Mouse (Mus musculus): ENCODE data around the gene Cd302. TPM values are rescaled to one million over a fixed set of nuclear protein-coding genes. Genes with fewer than 3 reads are reported as not detected.

Gene Cd302
- polyA plus RNA-seq, 1 experiment from 2014 or later = 47.7 TPM

DNA sequence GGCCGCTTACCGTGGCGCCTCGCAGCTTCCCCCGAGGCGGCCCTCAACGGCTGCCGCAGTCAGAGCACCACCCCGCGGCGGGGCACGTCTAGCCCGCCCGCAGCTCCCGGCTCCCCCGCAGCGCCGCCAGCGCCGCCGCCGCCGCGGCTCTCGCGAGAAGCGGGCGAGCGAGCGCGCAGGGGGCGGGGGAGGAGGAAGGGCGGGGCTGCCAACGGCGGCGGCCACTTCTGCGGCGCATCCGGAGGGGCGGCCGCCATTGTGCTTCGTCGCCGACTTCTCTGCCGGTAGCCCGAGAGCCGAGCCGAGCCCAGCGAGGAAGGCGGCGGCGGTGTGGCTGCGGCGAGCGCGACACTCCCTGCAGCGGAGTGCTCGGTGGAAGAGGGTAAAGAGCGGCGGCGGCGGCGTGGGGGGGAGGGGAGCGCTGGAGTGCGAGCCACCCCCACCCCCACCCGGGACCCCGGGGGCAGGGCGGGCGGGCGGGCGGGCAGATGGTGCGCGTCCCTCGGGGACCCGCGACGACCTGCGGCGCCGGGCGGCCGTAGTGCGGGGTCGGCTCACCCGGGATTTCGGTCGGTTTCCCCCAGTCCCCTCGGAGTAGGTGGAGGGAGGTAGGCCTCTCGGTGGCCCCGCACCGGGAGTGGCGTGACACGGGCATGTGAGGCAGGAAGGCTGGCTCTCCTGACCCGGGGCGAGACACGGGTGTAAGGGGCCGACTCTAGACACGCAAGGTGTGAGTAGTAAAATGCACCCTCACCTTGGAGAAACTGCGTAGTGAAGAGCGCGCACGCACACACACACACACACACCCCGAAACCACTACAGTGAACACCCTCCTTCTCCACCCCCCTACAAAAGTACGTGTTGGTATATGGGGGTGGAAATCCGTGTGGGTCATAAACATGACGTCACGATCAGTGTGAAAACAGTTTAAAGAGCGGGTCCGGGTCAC lies 74.3 kb downstream of the Cd302 start, which contains the start of the genes Baz2b and March7:
Gene Baz2b (minus strand): TSS at position 137 of the 949 bp plus-strand sequence.
Gene March7 (plus strand): TSS at position 185 of the 949 bp plus-strand sequence.
- Histone ChIP-seq H3K4me2 (peak within 1 kb of the TSS; percentile 91), H3K4me1 (ENCODE audit: insufficient read depth) (peaks cover 16% of the 10 kb centered on the region), H3K9ac (peak within 1 kb of the TSS; percentile 94), H3K4me3 (ENCODE audit: low read depth, low read length) (peak within 1 kb of the TSS; percentile 89), H3K36me3 (ENCODE audit: insufficient read depth) (peaks cover 25% of the 10 kb centered on the region), H3K27me3 (ENCODE audit: insufficient read depth, low read length) (no peaks in the 10 kb centered on the region), H3K9me3 (ENCODE audit: low read depth, low read length) (no peaks in the 10 kb centered on the region), H3K27ac (ENCODE audit: low read depth) (peak within 1 kb of the TSS; percentile 91)
- ATAC-seq (ENCODE audit: insufficient read depth) (peak; percentile 94), DNase-seq (peak; percentile 94)
- TF ChIP-seq CTCF (IDR thresholded peaks at IDR 0.05; ENCODE audit: low read depth) = peak; percentile 32
- under 1% methylated on average over 88 of the region's 109 CpGs for WGBS

- Histone ChIP-seq H3K27ac (ENCODE audit: low read depth) (peak overlapping the region; percentile 91), H3K27me3 (ENCODE audit: insufficient read depth, low read length) (no peaks in the 10 kb centered on the region), H3K4me3 (ENCODE audit: low read depth, low read length) (peak overlapping the region; percentile 89), H3K4me2 (peak overlapping the region; percentile 91), H3K9me3 (ENCODE audit: low read depth, low read length) (no peaks in the 10 kb centered on the region), H3K4me1 (ENCODE audit: insufficient read depth) (peaks cover 16% of the 10 kb centered on the region), H3K9ac (peak overlapping the region; percentile 94), H3K36me3 (ENCODE audit: insufficient read depth) (peaks cover 26% of the 10 kb centered on the region)
- WGBS = under 1% methylated on average over 34 of the region's 35 CpGs
- no peak for TF ChIP-seq CTCF (IDR thresholded peaks at IDR 0.05; ENCODE audit: low read depth)
- peak; percentile 62 for ATAC-seq (ENCODE audit: insufficient read depth)
- peak; percentile 66 for DNase-seq
Measured at GRCm38 (mm10) chr2:60209122-60209611, 75.1 kb downstream of the Cd302 start.

DNA sequence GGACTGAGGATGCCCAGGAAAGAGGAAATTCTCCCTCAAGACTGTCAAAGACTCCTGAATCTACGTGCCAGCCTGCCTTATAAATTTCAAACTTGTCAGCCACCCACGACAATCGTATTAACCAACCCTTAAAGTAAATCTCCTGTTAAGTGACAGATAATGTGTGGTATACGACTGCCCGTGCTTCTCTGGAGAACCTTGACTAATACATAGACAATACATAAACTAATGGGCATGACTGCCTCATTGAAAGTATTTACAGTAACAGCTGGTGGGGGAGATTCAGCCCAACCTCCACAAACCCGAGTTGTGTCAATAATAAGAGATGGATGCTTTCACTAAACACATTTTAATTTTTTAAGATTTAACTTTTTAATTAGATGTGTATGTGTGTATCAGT lies 78.5 kb downstream of the Cd302 start:
- WGBS = 75% methylated on average over 6 of the region's 6 CpGs
- no peak for ATAC-seq (ENCODE audit: insufficient read depth)

GRCm38 (mm10) chr2:60204162-60204561 lies 80.1 kb downstream of the Cd302 start:
- Histone ChIP-seq H3K27ac (ENCODE audit: low read depth) (no peak overlapping the region), H3K36me3 (ENCODE audit: insufficient read depth) (peaks cover 11% of the 10 kb centered on the region; the same call in 1 of the 2 replicates), H3K9me3 (ENCODE audit: low read depth, low read length) (no peaks in the 10 kb centered on the region), H3K27me3 (ENCODE audit: insufficient read depth, low read length) (no peaks in the 10 kb centered on the region), H3K4me3 (ENCODE audit: low read depth, low read length) (no peak overlapping the region), H3K4me2 (no peak overlapping the region), H3K4me1 (ENCODE audit: insufficient read depth) (peaks cover 5% of the 10 kb centered on the region; the same call in 1 of the 2 replicates), H3K9ac (no peak overlapping the region)
- WGBS = 78% methylated on average over 6 of the region's 6 CpGs
- no peak for ATAC-seq (ENCODE audit: insufficient read depth)
- no peak for DNase-seq
- TF ChIP-seq CTCF (IDR thresholded peaks at IDR 0.05; ENCODE audit: low read depth) = no peak

More for the DNA sequence above, 78.5 kb downstream of the Cd302 start:
- DNase-seq = no peak
- TF ChIP-seq CTCF (IDR thresholded peaks at IDR 0.05; ENCODE audit: low read depth) = no peak
- H3K9ac ChIP-seq = no peak overlapping the region
- H3K4me1 ChIP-seq (ENCODE audit: insufficient read depth) = peaks cover 5% of the 10 kb centered on the region; the same call in 1 of the 2 replicates
- H3K9me3 ChIP-seq (ENCODE audit: low read depth, low read length) = no peaks in the 10 kb centered on the region
- no peak overlapping the region for H3K4me2 ChIP-seq
- H3K4me3 ChIP-seq (ENCODE audit: low read depth, low read length) = no peak overlapping the region
- H3K36me3 ChIP-seq (ENCODE audit: insufficient read depth) = peaks cover 11% of the 10 kb centered on the region; the same call in 1 of the 2 replicates
- no peak overlapping the region for H3K27ac ChIP-seq (ENCODE audit: low read depth)
- H3K27me3 ChIP-seq (ENCODE audit: insufficient read depth, low read length) = no peaks in the 10 kb centered on the region

GRCm38 (mm10) chr2:60203733-60204132 lies 80.6 kb downstream of the Cd302 start:
- no peak overlapping the region for H3K4me3 ChIP-seq (ENCODE audit: low read depth, low read length)
- H3K36me3 ChIP-seq (ENCODE audit: insufficient read depth) = peaks cover 11% of the 10 kb centered on the region; the same call in 1 of the 2 replicates
- H3K27ac ChIP-seq (ENCODE audit: low read depth) = no peak overlapping the region
- no peak overlapping the region for H3K4me2 ChIP-seq
- no peaks in the 10 kb centered on the region for H3K9me3 ChIP-seq (ENCODE audit: low read depth, low read length)
- H3K27me3 ChIP-seq (ENCODE audit: insufficient read depth, low read length) = no peaks in the 10 kb centered on the region
- no peak for ATAC-seq (ENCODE audit: insufficient read depth)
- DNase-seq = no peak
- 93% methylated on average over 4 of the region's 4 CpGs for WGBS
- H3K9ac ChIP-seq = no peak overlapping the region
- peaks cover 5% of the 10 kb centered on the region; the same call in 1 of the 2 replicates for H3K4me1 ChIP-seq (ENCODE audit: insufficient read depth)
- no peak for TF ChIP-seq CTCF (IDR thresholded peaks at IDR 0.05; ENCODE audit: low read depth)

DNA sequence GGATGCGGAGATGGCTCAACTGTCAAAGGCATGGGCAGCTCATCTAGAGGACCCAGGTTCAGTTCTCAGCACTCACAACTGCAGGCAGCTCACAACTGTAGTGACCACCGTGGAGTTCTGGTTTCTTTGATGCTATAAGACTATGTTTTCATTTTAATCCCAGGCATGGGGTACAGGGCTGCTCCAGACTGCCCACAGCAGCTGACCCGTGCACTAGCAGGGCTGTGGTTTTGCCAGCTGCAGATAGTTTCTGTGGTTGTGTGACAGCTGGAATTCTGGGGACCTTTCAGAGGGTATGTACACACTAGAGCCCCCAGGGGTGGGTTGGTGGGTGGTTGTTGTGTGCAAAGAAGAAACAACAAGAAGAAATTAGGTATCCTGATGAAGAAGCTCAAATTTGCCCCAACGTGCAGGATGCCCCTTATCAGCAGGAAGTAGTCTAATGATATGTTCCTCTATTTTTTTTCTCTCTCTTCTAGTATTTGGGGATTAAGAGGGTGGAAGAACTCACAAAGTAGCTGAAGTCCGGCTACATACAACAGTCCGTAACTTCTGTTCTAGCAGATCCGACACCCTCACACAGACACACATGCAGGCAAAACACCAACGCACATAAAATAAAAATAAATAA lies 81.3 kb downstream of the Cd302 start:
- WGBS = 80% methylated on average over 8 of the region's 8 CpGs
- no peak for TF ChIP-seq CTCF (IDR thresholded peaks at IDR 0.05; ENCODE audit: low read depth)

More for the DNA sequence above, 81.3 kb downstream of the Cd302 start:
- H3K27ac ChIP-seq (ENCODE audit: low read depth) = no peak overlapping the region
- peaks cover 11% of the 10 kb centered on the region; the same call in 1 of the 2 replicates for H3K36me3 ChIP-seq (ENCODE audit: insufficient read depth)
- no peaks in the 10 kb centered on the region for H3K9me3 ChIP-seq (ENCODE audit: low read depth, low read length)
- no peak for ATAC-seq (ENCODE audit: insufficient read depth)
- no peak for DNase-seq
- H3K4me3 ChIP-seq (ENCODE audit: low read depth, low read length) = no peak overlapping the region
- H3K4me1 ChIP-seq (ENCODE audit: insufficient read depth) = peaks cover 5% of the 10 kb centered on the region; the same call in 1 of the 2 replicates
- no peaks in the 10 kb centered on the region for H3K27me3 ChIP-seq (ENCODE audit: insufficient read depth, low read length)
- H3K9ac ChIP-seq = no peak overlapping the region
- no peak overlapping the region for H3K4me2 ChIP-seq

Other genes with a start within 250 kb of the Cd302 start
- 54.3 and 57.2 TPM in 2 replicates for gene Baz2b, start 74.6 kb downstream of the Cd302 start, polyA plus RNA-seq (2014; fragmentation: Nextera tagmentation; extraction: Ambion mirVana)
- gene March7, start 74.6 kb downstream of the Cd302 start, polyA plus RNA-seq (2014; fragmentation: Nextera tagmentation; extraction: Ambion mirVana) = 78.7 and 81.4 TPM in 2 replicates
- 3.4 and 3.8 TPM in 2 replicates for gene Ly75, start 98.8 kb upstream of the Cd302 start, polyA plus RNA-seq (2014; fragmentation: Nextera tagmentation; extraction: Ambion mirVana)

Data from lung, embryonic 14.5 days (tissue).